Mouse (Mus musculus): ENCODE measurements around the gene Gm21974. TPM values are rescaled to one million over a fixed set of nuclear protein-coding genes. Genes with fewer than 3 reads are reported as not detected.

The Gm21974 gene
- total and polyA plus RNA-seq, 3 experiments = not detected

DNA sequence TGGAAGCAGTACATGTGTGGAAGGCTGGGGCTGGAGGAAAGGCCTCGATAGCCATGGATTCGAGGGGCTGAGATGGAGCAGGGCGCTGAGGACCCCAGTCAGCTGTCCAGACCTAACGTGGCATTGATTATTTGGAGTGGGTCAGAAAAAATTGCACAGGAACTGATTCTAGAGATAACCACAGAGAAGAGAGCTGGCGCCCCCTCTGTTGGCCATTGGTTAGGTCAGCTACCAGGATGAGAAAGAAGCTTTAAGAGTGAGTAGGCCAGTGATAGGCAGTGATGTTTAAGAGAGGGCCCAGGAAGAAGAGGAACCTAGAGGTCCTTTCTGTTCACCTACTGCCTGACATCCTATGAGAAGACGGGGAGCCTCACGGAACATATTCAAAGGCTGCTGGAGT lies 24.0 kb upstream of the Gm21974 start:
- peak; percentile 54 for DNase-seq (ENCODE audit: extremely low read depth)
- dilution Hi-C loops (cut with MboI; ENCODE audit: extremely low pct_ligation_motif_present, extremely low pct_unique_long_range_greater_than_20kb, low sequenced_read_pairs) = no loop called here
- no peaks in the 10 kb centered on the region for H3K79me2 ChIP-seq (replicated peaks; ENCODE audit: control insufficient read depth, extremely low read depth, insufficient read depth, poor library complexity, severe bottlenecking)
- peaks cover 8 to 42% of the 10 kb centered on the region in 2 experiments for H3K4me1 ChIP-seq (ENCODE audit: control insufficient read depth in 1 of 2, insufficient read depth in 2 of 2)
- in situ Hi-C loops (cut with MboI; ENCODE audit: low pct_ligation_motif_present, low pct_unique_long_range_greater_than_20kb, low sequenced_read_pairs) = no loop called here
- no peak overlapping the region for H3K27ac ChIP-seq (ENCODE audit: insufficient read depth, low read depth)
- no peak overlapping the region for H3K9ac ChIP-seq (ENCODE audit: insufficient read depth, low read depth)
- 0 out of 2 replicates have a peak, but pooled peaks have one; percentile 11 for TF ChIP-seq ZNF384 (IDR thresholded peaks at IDR 0.05; ENCODE audit: low read depth, low read length)
- peak; percentile 29 for TF ChIP-seq RAD21 (IDR thresholded peaks at IDR 0.05; ENCODE audit: low read depth, low read length)
- TF ChIP-seq CTCF (conservative IDR thresholded peaks at IDR 0.05 in 1 of 2, IDR thresholded peaks at IDR 0.05 in 1 of 2; ENCODE audit: low read depth in 2 of 2, low read length in 2 of 2) = peak; percentile 8 to 62; a peak in 2 of 4 replicates
- no peak for TF ChIP-seq TCF12 (IDR thresholded peaks at IDR 0.05; ENCODE audit: low read depth, low read length)
- no peak overlapping the region for H3K4me3 ChIP-seq (replicated peaks in 1 of 3; ENCODE audit: low read depth in 2 of 3, low read length in 2 of 3, poor library complexity in 1 of 3)
- no peaks in the 10 kb centered on the region for H3K9me3 ChIP-seq (replicated peaks; ENCODE audit: low read length)
- no peaks in the 10 kb centered on the region for H3K27me3 ChIP-seq (replicated peaks)
- H3K36me3 ChIP-seq (replicated peaks in 1 of 2; ENCODE audit: control insufficient read depth in 1 of 2, insufficient read depth in 1 of 2, low read length in 1 of 2) = peaks cover 12 to 47% of the 10 kb centered on the region in 2 experiments
- no peak overlapping the region for H3K4me2 ChIP-seq (ENCODE audit: insufficient read depth, low read depth, poor library complexity, severe bottlenecking)

DNA sequence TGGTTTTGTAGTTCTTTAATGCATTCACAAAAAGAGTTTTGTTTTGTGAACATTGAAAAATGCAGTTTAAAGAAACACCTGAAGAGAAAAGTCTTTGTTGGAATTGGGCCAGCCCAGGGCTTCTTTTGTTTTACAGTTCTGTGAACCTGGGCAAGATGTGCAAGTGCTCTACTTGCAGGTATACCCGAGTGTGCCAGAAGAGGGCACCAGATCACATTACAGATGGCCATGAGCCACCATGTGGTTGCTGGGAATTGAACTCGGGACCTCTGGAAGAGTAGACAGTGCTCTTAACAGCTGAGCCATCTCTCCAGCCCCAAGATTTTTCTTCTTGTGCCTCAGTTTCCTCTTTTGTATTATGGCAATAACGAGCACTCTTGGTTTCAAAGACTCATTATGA lies 22.9 kb upstream of the Gm21974 start:
- dilution Hi-C loops (cut with MboI; ENCODE audit: extremely low pct_ligation_motif_present, extremely low pct_unique_long_range_greater_than_20kb, low sequenced_read_pairs) (no loop called here), in situ Hi-C loops (cut with MboI; ENCODE audit: low pct_ligation_motif_present, low pct_unique_long_range_greater_than_20kb, low sequenced_read_pairs) (no loop called here)
- Histone ChIP-seq H3K4me1 (ENCODE audit: control insufficient read depth in 1 of 2, insufficient read depth in 2 of 2) (peaks cover 8 to 43% of the 10 kb centered on the region in 2 experiments), H3K4me2 (ENCODE audit: insufficient read depth, low read depth, poor library complexity, severe bottlenecking) (no peak overlapping the region), H3K9me3 (replicated peaks; ENCODE audit: low read length) (no peaks in the 10 kb centered on the region), H3K79me2 (replicated peaks; ENCODE audit: control insufficient read depth, extremely low read depth, insufficient read depth, poor library complexity, severe bottlenecking) (peaks cover 4% of the 10 kb centered on the region; the same call in 1 of the 2 replicates), H3K27me3 (replicated peaks) (no peaks in the 10 kb centered on the region), H3K36me3 (replicated peaks in 1 of 2; ENCODE audit: control insufficient read depth in 1 of 2, insufficient read depth in 1 of 2, low read length in 1 of 2) (peaks cover 12 to 37% of the 10 kb centered on the region in 2 experiments), H3K4me3 (replicated peaks in 1 of 3; ENCODE audit: low read depth in 2 of 3, low read length in 2 of 3, poor library complexity in 1 of 3) (no peak overlapping the region), H3K9ac (ENCODE audit: insufficient read depth, low read depth) (no peak overlapping the region), H3K27ac (ENCODE audit: insufficient read depth, low read depth) (no peak overlapping the region)
- DNase-seq (ENCODE audit: extremely low read depth) = peak; percentile 67
- no peak for TF ChIP-seq MEF2A (IDR thresholded peaks at IDR 0.05; ENCODE audit: borderline replicate concordance, low read depth, low read length)
- no peak for TF ChIP-seq MXI1 (IDR thresholded peaks at IDR 0.05; ENCODE audit: low read depth, low read length)
- TF ChIP-seq SMC3 (IDR thresholded peaks at IDR 0.05; ENCODE audit: low read depth, low read length) = peak; percentile 44
- no peak for TF ChIP-seq ZNF384 (IDR thresholded peaks at IDR 0.05; ENCODE audit: low read depth, low read length)
- peak; percentile 34 for TF ChIP-seq RAD21 (IDR thresholded peaks at IDR 0.05; ENCODE audit: low read depth, low read length)
- TF ChIP-seq CTCF (conservative IDR thresholded peaks at IDR 0.05 in 1 of 2, IDR thresholded peaks at IDR 0.05 in 1 of 2; ENCODE audit: low read depth in 2 of 2, low read length in 2 of 2) = peak; percentile 41 to 67
- no peak for TF ChIP-seq GABPA (IDR thresholded peaks at IDR 0.05; ENCODE audit: insufficient replicate concordance, low read depth, low read length)
- TF ChIP-seq MYC (IDR thresholded peaks at IDR 0.05; ENCODE audit: low read depth, low read length) = peak; percentile 92
- TF ChIP-seq NELFE (IDR thresholded peaks at IDR 0.05; ENCODE audit: low read depth, low read length) = no peak
- TF ChIP-seq POLR2AphosphoS2 (IDR thresholded peaks at IDR 0.05; ENCODE audit: low read depth, low read length) = no peak
- TF ChIP-seq EP300 (IDR thresholded peaks at IDR 0.05; ENCODE audit: low read length) = no peak

DNA sequence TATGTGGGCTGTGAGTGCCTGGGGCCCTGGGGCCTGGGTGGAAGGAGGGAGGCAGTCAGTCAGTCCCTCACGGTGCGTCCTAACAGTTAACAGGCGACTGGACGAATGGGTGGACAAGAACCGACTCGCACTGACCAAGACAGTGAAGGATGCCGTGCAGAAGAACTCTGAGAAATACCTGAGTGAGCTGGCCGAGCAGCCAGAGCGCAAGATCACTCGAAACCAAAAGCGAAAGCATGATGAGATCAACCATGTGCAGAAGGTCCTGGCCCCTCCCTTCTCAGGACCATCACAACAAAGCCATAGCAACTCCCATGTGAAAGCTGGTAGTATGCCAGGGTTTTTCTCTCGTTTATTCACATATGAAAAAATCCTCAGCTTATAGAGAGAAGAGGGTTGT lies 20.0 kb upstream of the Gm21974 start:
- Histone ChIP-seq H3K79me2 (replicated peaks; ENCODE audit: control insufficient read depth, extremely low read depth, insufficient read depth, poor library complexity, severe bottlenecking) (peaks cover 11% of the 10 kb centered on the region; the same call in 1 of the 2 replicates), H3K27ac (ENCODE audit: insufficient read depth, low read depth) (peak overlapping the region; percentile 93), H3K4me3 (replicated peaks in 1 of 3; ENCODE audit: low read depth in 2 of 3, low read length in 2 of 3, poor library complexity in 1 of 3) (peak overlapping the region; percentile 62 to 68 (median 65)), H3K4me1 (ENCODE audit: control insufficient read depth in 1 of 2, insufficient read depth in 2 of 2) (peaks cover 3 to 31% of the 10 kb centered on the region in 2 experiments; a peak in 3 of 4 replicates), H3K4me2 (ENCODE audit: insufficient read depth, low read depth, poor library complexity, severe bottlenecking) (peak overlapping the region; percentile 84), H3K9me3 (replicated peaks; ENCODE audit: low read length) (no peaks in the 10 kb centered on the region), H3K9ac (ENCODE audit: insufficient read depth, low read depth) (peak overlapping the region; percentile 87), H3K36me3 (replicated peaks in 1 of 2; ENCODE audit: control insufficient read depth in 1 of 2, insufficient read depth in 1 of 2, low read length in 1 of 2) (peaks cover 8 to 32% of the 10 kb centered on the region in 2 experiments), H3K27me3 (replicated peaks) (no peaks in the 10 kb centered on the region)
- dilution Hi-C loops (cut with MboI; ENCODE audit: extremely low pct_ligation_motif_present, extremely low pct_unique_long_range_greater_than_20kb, low sequenced_read_pairs) = no loop called here
- in situ Hi-C loops (cut with MboI; ENCODE audit: low pct_ligation_motif_present, low pct_unique_long_range_greater_than_20kb, low sequenced_read_pairs) = no loop called here
- peak; percentile 89 for DNase-seq (ENCODE audit: extremely low read depth)
- no peak for TF ChIP-seq UBTF (IDR thresholded peaks at IDR 0.05; ENCODE audit: low read depth, low read length)
- peak; percentile 88 for TF ChIP-seq ETS1 (conservative IDR thresholded peaks at IDR 0.05; ENCODE audit: low read depth, low read length)
- TF ChIP-seq RAD21 (IDR thresholded peaks at IDR 0.05; ENCODE audit: low read depth, low read length) = no peak
- TF ChIP-seq TBP (conservative IDR thresholded peaks at IDR 0.05; ENCODE audit: low read depth, low read length) = no peak
- no peak for TF ChIP-seq GABPA (IDR thresholded peaks at IDR 0.05; ENCODE audit: insufficient replicate concordance, low read depth, low read length)
- TF ChIP-seq IRF4 (IDR thresholded peaks at IDR 0.05; ENCODE audit: low read depth, low read length) = peak; percentile 75
- no peak for TF ChIP-seq SMC3 (IDR thresholded peaks at IDR 0.05; ENCODE audit: low read depth, low read length)
- TF ChIP-seq MYC (IDR thresholded peaks at IDR 0.05; ENCODE audit: low read depth, low read length) = peak; percentile 97
- no peak for TF ChIP-seq ZC3H11A (IDR thresholded peaks at IDR 0.05; ENCODE audit: low read depth, low read length)
- peak; percentile 1; the same call in 1 of the 2 replicates for TF ChIP-seq EP300 (IDR thresholded peaks at IDR 0.05; ENCODE audit: low read length)
- no peak for TF ChIP-seq ZKSCAN1 (IDR thresholded peaks at IDR 0.05; ENCODE audit: borderline replicate concordance, low read depth, low read length)
- peak; percentile 63 for TF ChIP-seq POLR2A (IDR thresholded peaks at IDR 0.05; ENCODE audit: low read depth, low read length)
- TF ChIP-seq ZNF384 (IDR thresholded peaks at IDR 0.05; ENCODE audit: low read depth, low read length) = no peak; the same call in 1 of the 2 replicates
- TF ChIP-seq JUND (conservative IDR thresholded peaks at IDR 0.05; ENCODE audit: low read depth, low read length) = peak; percentile 49
- peak; percentile 47 for TF ChIP-seq NELFE (IDR thresholded peaks at IDR 0.05; ENCODE audit: low read depth, low read length)
- TF ChIP-seq ZMIZ1 (IDR thresholded peaks at IDR 0.05; ENCODE audit: low read depth, low read length) = 0 out of 2 replicates have a peak, but pooled peaks have one; percentile 63
- no peak for TF ChIP-seq RCOR1 (conservative IDR thresholded peaks at IDR 0.05; ENCODE audit: low read depth, low read length)
- peak; percentile 55 for TF ChIP-seq BHLHE40 (IDR thresholded peaks at IDR 0.05; ENCODE audit: low read depth, low read length)
